Mouse (Mus musculus) limb, embryonic 10.5 days (tissue): ENCODE data around the gene Selenos. TPM values are rescaled to one million over a fixed set of nuclear protein-coding genes. Genes with fewer than 3 reads are reported as not detected.

Experiments used
- DNase-seq: peaks from one replicate; pipeline ENCODE4 v3.0.0-alpha.2; 2017; ENCODE audit warnings: low spot score
- H3K27ac ChIP-seq: fragments of 300-500 bp; sonication (generic); 2 replicates; pipeline ENCODE4 v1.5.1; 2016; ENCODE audit warnings: mild to moderate bottlenecking
- H3K27me3 ChIP-seq: fragments of 300-500 bp; sonication (generic); 2 replicates; pipeline ENCODE4 v1.6.1; 2016; ENCODE audit warnings: low read depth, mild to moderate bottlenecking; ENCODE audit not compliant: poor library complexity, severe bottlenecking
- H3K36me3 ChIP-seq: fragments of 300-500 bp; sonication (generic); 2 replicates; pipeline ENCODE4 v1.6.1; 2016; ENCODE audit warnings: mild to moderate bottlenecking, moderate library complexity
- H3K4me1 ChIP-seq: fragments of 300-500 bp; sonication (generic); 2 replicates; pipeline ENCODE4 v1.6.1; 2016
- H3K4me3 ChIP-seq: fragments of 300-500 bp; sonication (generic); 2 replicates; pipeline ENCODE4 v1.5.1; 2016; ENCODE audit warnings: mild to moderate bottlenecking, moderate library complexity
- H3K9me3 ChIP-seq: fragments of 300-500 bp; sonication (generic); replicated peaks from 2 replicates; pipeline ENCODE4 v1.6.1; 2016; ENCODE audit warnings: mild to moderate bottlenecking
- WGBS: fragments of 180-500 bp; shearing (Covaris S2); methylation state at CpG from one replicate; pipeline ENCODE4 v1.1.7; 2016; 5-methylcytosine and 5-hydroxymethylcytosine counted together
- polyA plus RNA-seq: library from polyadenylated mRNA; unstranded; fragments of >200 nt; fragmentation: Nextera tagmentation; extraction: Ambion mirVana; gene quantifications from 2 replicates; pipeline ENCODE4 v1.2.1, GENCODE M21; 2016

Selenos gene
- polyA plus RNA-seq, 1 experiment from 2014 or later, result 83.0 TPM

GRCm38 (mm10) chr7:66092656-66093055 lies 13.2 kb downstream of the Selenos start:
- Histone ChIP-seq H3K27me3 (no peaks in the 10 kb centered on the region), H3K4me3 (no peak overlapping the region), H3K36me3 (peaks cover 52% of the 10 kb centered on the region), H3K9me3 (no peaks in the 10 kb centered on the region), H3K27ac (no peak overlapping the region), H3K4me1 (peaks cover 3% of the 10 kb centered on the region)
- 90% methylated on average over 8 of the region's 8 CpGs for WGBS
- no peak for DNase-seq

GRCm38 (mm10) chr7:66094141-66094540 lies 14.7 kb downstream of the Selenos start:
- peaks cover 37% of the 10 kb centered on the region for H3K36me3 ChIP-seq
- no peak overlapping the region for H3K27ac ChIP-seq
- H3K4me3 ChIP-seq, result no peak overlapping the region
- no peaks in the 10 kb centered on the region for H3K9me3 ChIP-seq
- peaks cover 12% of the 10 kb centered on the region for H3K4me1 ChIP-seq
- DNase-seq, result no peak
- WGBS, result 86% methylated on average over 5 of the region's 5 CpGs
- H3K27me3 ChIP-seq, result no peaks in the 10 kb centered on the region

- no peaks in the 10 kb centered on the region for H3K9me3 ChIP-seq
- no peaks in the 10 kb centered on the region for H3K36me3 ChIP-seq
- no peak for DNase-seq
- peaks cover 17% of the 10 kb centered on the region for H3K4me1 ChIP-seq
- H3K4me3 ChIP-seq, result no peak overlapping the region
- no peaks in the 10 kb centered on the region for H3K27me3 ChIP-seq
- 84% methylated on average over 7 of the region's 7 CpGs for WGBS
- H3K27ac ChIP-seq, result no peak overlapping the region
These were observed 19.4 kb downstream of the Selenos start for GRCm38 (mm10) chr7:66098803-66099202.

- Histone ChIP-seq H3K4me3 (no peak overlapping the region), H3K27ac (no peak overlapping the region), H3K4me1 (peaks cover 17% of the 10 kb centered on the region), H3K9me3 (no peaks in the 10 kb centered on the region), H3K36me3 (no peaks in the 10 kb centered on the region), H3K27me3 (no peaks in the 10 kb centered on the region)
- 8% methylated on average over 4 of the region's 4 CpGs for WGBS
- no peak for DNase-seq
These were observed 22.4 kb downstream of the Selenos start for GRCm38 (mm10) chr7:66101866-66102265.

- no peak for DNase-seq
- 88% methylated on average over 5 of the region's 5 CpGs for WGBS
- no peaks in the 10 kb centered on the region for H3K27me3 ChIP-seq
- H3K27ac ChIP-seq, result no peak overlapping the region
- peaks cover 16% of the 10 kb centered on the region for H3K4me1 ChIP-seq
- no peaks in the 10 kb centered on the region for H3K9me3 ChIP-seq
- no peaks in the 10 kb centered on the region for H3K36me3 ChIP-seq
- no peak overlapping the region for H3K4me3 ChIP-seq
These were observed 25.1 kb downstream of the Selenos start for GRCm38 (mm10) chr7:66104531-66104930.

GRCm38 (mm10) chr7:66105771-66106170 lies 26.3 kb downstream of the Selenos start:
- 76% methylated on average over 4 of the region's 4 CpGs for WGBS
- H3K27me3 ChIP-seq, result no peaks in the 10 kb centered on the region
- H3K9me3 ChIP-seq, result no peaks in the 10 kb centered on the region
- no peak overlapping the region for H3K4me3 ChIP-seq
- no peak for DNase-seq
- H3K36me3 ChIP-seq, result no peaks in the 10 kb centered on the region
- peaks cover 17% of the 10 kb centered on the region for H3K4me1 ChIP-seq
- no peak overlapping the region for H3K27ac ChIP-seq

GRCm38 (mm10) chr7:66106581-66107056 lies 27.2 kb downstream of the Selenos start:
- Histone ChIP-seq H3K4me1 (peaks cover 24% of the 10 kb centered on the region), H3K4me3 (no peak overlapping the region), H3K9me3 (no peaks in the 10 kb centered on the region), H3K27me3 (no peaks in the 10 kb centered on the region), H3K36me3 (no peaks in the 10 kb centered on the region), H3K27ac (no peak overlapping the region)
- DNase-seq, result no peak
- WGBS, result 86% methylated on average over 7 of the region's 7 CpGs

GRCm38 (mm10) chr7:66107206-66107605 lies 27.8 kb downstream of the Selenos start:
- Histone ChIP-seq H3K27me3 (no peaks in the 10 kb centered on the region), H3K27ac (no peak overlapping the region), H3K36me3 (no peaks in the 10 kb centered on the region), H3K9me3 (no peaks in the 10 kb centered on the region), H3K4me3 (no peak overlapping the region), H3K4me1 (peaks cover 24% of the 10 kb centered on the region)
- DNase-seq, result no peak
- WGBS, result 83% methylated on average over 11 of the region's 11 CpGs

- H3K27me3 ChIP-seq, result no peaks in the 10 kb centered on the region
- H3K9me3 ChIP-seq, result no peaks in the 10 kb centered on the region
- peak; percentile 38 for DNase-seq
- H3K27ac ChIP-seq, result no peak overlapping the region
- peaks cover 24% of the 10 kb centered on the region for H3K4me1 ChIP-seq
- WGBS, result 14% methylated on average over 7 of the region's 7 CpGs
- no peaks in the 10 kb centered on the region for H3K36me3 ChIP-seq
- no peak overlapping the region for H3K4me3 ChIP-seq
These were observed 28.5 kb downstream of the Selenos start for GRCm38 (mm10) chr7:66107930-66108329.

GRCm38 (mm10) chr7:66108961-66109854 lies 29.8 kb downstream of the Selenos start, which contains the start of gene Chsy1:
TSS of gene Chsy1 (plus strand) at chr7:66109515.
- peaks cover 7% of the 10 kb centered on the region for H3K36me3 ChIP-seq
- H3K9me3 ChIP-seq, result no peaks in the 10 kb centered on the region

GRCm38 (mm10) chr7:66109855-66110635 lies 30.6 kb downstream of the Selenos start:
- WGBS, result 9% methylated on average over 77 of the region's 77 CpGs
- Histone ChIP-seq H3K27me3 (no peaks in the 10 kb centered on the region), H3K27ac (peak overlapping the region; percentile 98), H3K36me3 (peaks cover 15% of the 10 kb centered on the region), H3K4me3 (peak overlapping the region; percentile 98), H3K9me3 (no peaks in the 10 kb centered on the region), H3K4me1 (peaks cover 27% of the 10 kb centered on the region)
- peak; percentile 71 for DNase-seq

More at GRCm38 (mm10) chr7:66108961-66109854, 29.8 kb downstream of the Selenos start, which contains the start of gene Chsy1:
- Histone ChIP-seq H3K4me3 (peak within 1 kb of the TSS; percentile 98), H3K27ac (peak within 1 kb of the TSS; percentile 98), H3K4me1 (peaks cover 19% of the 10 kb centered on the region), H3K27me3 (no peaks in the 10 kb centered on the region)
- DNase-seq, result peak; percentile 93
- WGBS, result 10% methylated on average over 120 of the region's 123 CpGs

GRCm38 (mm10) chr7:66110636-66111112 lies 31.2 kb downstream of the Selenos start:
- 11% methylated on average over 10 of the region's 10 CpGs for WGBS
- Histone ChIP-seq H3K27ac (peak overlapping the region; percentile 98), H3K27me3 (no peaks in the 10 kb centered on the region), H3K9me3 (no peaks in the 10 kb centered on the region), H3K4me3 (peak overlapping the region; percentile 98), H3K4me1 (peaks cover 28% of the 10 kb centered on the region), H3K36me3 (peaks cover 15% of the 10 kb centered on the region)
- peak; percentile 48 for DNase-seq
